Mouse (Mus musculus) testis, adult 10 weeks (tissue): ENCODE data around the gene Trim45. TPM values are rescaled to one million over a fixed set of nuclear protein-coding genes. Genes with fewer than 3 reads are reported as not detected.

Source experiments
- polyA plus RNA-seq: library from polyadenylated mRNA; stranded (reverse); fragments of 350-450 nt; fragmentation: Illumina TruSeq; extraction: RNeasy Lipid Tissue Mini Kit (QIAGEN cat#74804); gene quantifications from one replicate; pipeline ENCODE4 v1.2.3, GENCODE M21; 2014; ENCODE audit warnings: low read depth, low replicate concordance

Trim45 gene
- polyA plus RNA-seq, result 2.5 TPM

GRCm38 (mm10) chr3:100921825-100922505 is at the start of gene Trim45:
Trim45 (plus strand) TSS chr3:100922202.

GRCm38 (mm10) chr3:100969176-100969917 is 47.3 kb downstream of the Trim45 start, which contains the start of gene Ttf2:
Ttf2 (minus strand) TSS chr3:100969663.

Other genes with a start within 250 kb of the Trim45 start
- gene Man1a2, start 236.7 kb upstream of the Trim45 start, polyA plus RNA-seq, result 109 TPM
- gene Vtcn1, start 96.7 kb upstream of the Trim45 start, polyA plus RNA-seq, result 2.7 TPM
- 3.3 TPM for gene Ttf2, start 47.5 kb downstream of the Trim45 start, polyA plus RNA-seq
- gene Cd101, start 107.4 kb downstream of the Trim45 start, polyA plus RNA-seq, result not detected
- gene Ptgfrn, start 188.1 kb downstream of the Trim45 start, polyA plus RNA-seq, result 0.63 TPM